Mouse (Mus musculus) spleen, adult 2 months (tissue): ENCODE data around the gene Lbhd2.

Source experiments
- CTCF ChIP-seq: fragments of 200-500 bp; IDR thresholded peaks from 2 replicates; pipeline ENCODE4 v1.5.1; 2011; ENCODE audit warnings: mild to moderate bottlenecking, inconsistent platforms; ENCODE audit not compliant: insufficient read depth, insufficient read length, insufficient replicate concordance; ENCODE audit errors: extremely low read depth
- POLR2A ChIP-seq: fragments of 200-500 bp; IDR thresholded peaks from 2 replicates; pipeline ENCODE4 v1.6.1; 2011; ENCODE audit warnings: low read depth, low read length, inconsistent platforms

GRCm38 (mm10) chr12:111455311-111455846 is 48.8 kb downstream of the Lbhd2 start:
- TF ChIP-seq CTCF (no peak), POLR2A (no peak)
